Mouse (Mus musculus) T-cell, adult 2 months (primary cell): ENCODE results near the gene Aqp7.

Experiments
- DNase-seq: peaks from one replicate; pipeline ENCODE4 v3.0.0; 2022; ENCODE audit warnings: low spot score

The Aqp7 gene

GRCm38 (mm10) chr4:41000271-41000670, 47.7 kb downstream of the Aqp7 start:
- no peak for DNase-seq

GRCm38 (mm10) chr4:40997916-40998315, 50.0 kb downstream of the Aqp7 start:
- no peak for DNase-seq

- no peak for DNase-seq
Observed at GRCm38 (mm10) chr4:40996302-40996701, 51.6 kb downstream of the Aqp7 start.

GRCm38 (mm10) chr4:40989633-40990032, 58.3 kb downstream of the Aqp7 start:
- no peak for DNase-seq

- no peak for DNase-seq
Observed at GRCm38 (mm10) chr4:40983686-40984085, 64.3 kb downstream of the Aqp7 start.
